Mouse (Mus musculus) kidney, postnatal 0 days (tissue): ENCODE measurements at regions not wholly inside any gene's neighbourhood (a gene's known extent, or its start where the extent isn't known, plus 50 kb on each side); places are given as distances from the start of the nearest gene placed in this dataset.

ENCODE experiments used
- ATAC-seq: fragments of 200-750 bp; cut with Nextera tagmentation; replicated peaks from 2 replicates; pipeline ENCODE4 v1.8.0; 2017; ENCODE audit warnings: low read depth, moderate number of reproducible peaks, moderate TSS enrichment, moderate library complexity; ENCODE audit not compliant: low FRiP score
- DNase-seq: peaks from one replicate; pipeline ENCODE4 v3.0.0-alpha.2; 2016; ENCODE audit warnings: low spot score
- H3K27ac ChIP-seq: fragments of 300-500 bp; sonication (generic); 2 replicates; pipeline ENCODE4 v1.5.1; 2014; ENCODE audit warnings: mild to moderate bottlenecking
- H3K27me3 ChIP-seq: fragments of 300-500 bp; sonication (generic); 2 replicates; pipeline ENCODE4 v1.6.1; 2014; ENCODE audit warnings: low read length, mixed read lengths; ENCODE audit not compliant: insufficient read depth
- H3K36me3 ChIP-seq: fragments of 300-500 bp; sonication (generic); 2 replicates; pipeline ENCODE4 v1.6.1; 2014; ENCODE audit warnings: low read length, mixed read lengths; ENCODE audit not compliant: insufficient read depth
- H3K4me1 ChIP-seq: fragments of 300-500 bp; sonication (generic); replicated peaks from 2 replicates; pipeline ENCODE4 v1.6.1; 2014; ENCODE audit warnings: antibody characterized with exemption, low read length, mixed read lengths; ENCODE audit not compliant: insufficient read depth
- H3K4me2 ChIP-seq: fragments of 300-500 bp; sonication (generic); 2 replicates; pipeline ENCODE4 v1.6.1; 2014; ENCODE audit warnings: mild to moderate bottlenecking, low read length, moderate library complexity, mixed read lengths
- H3K4me3 ChIP-seq: fragments of 300-500 bp; sonication (generic); replicated peaks from 2 replicates; pipeline ENCODE4 v1.5.1; 2014; ENCODE audit warnings: low read depth, low read length
- H3K9ac ChIP-seq: fragments of 300-500 bp; sonication (generic); 2 replicates; pipeline ENCODE4 v1.6.1; 2014; ENCODE audit warnings: low read depth, low read length
- H3K9me3 ChIP-seq: fragments of 300-500 bp; sonication (generic); replicated peaks from 2 replicates; pipeline ENCODE4 v1.6.1; 2016; ENCODE audit warnings: low read length, inconsistent platforms, mixed read lengths
- CTCF ChIP-seq: IDR thresholded peaks from 2 replicates; pipeline ENCODE4 v1.5.1; 2016; ENCODE audit warnings: antibody characterized with exemption, low read depth, mild to moderate bottlenecking, moderate library complexity
- WGBS: fragments of 180-500 bp; shearing (Covaris S2); extraction: QIAGEN DNeasy Blood & Tissue Kit; methylation state at CpG from one replicate; pipeline ENCODE4 v1.1.7; 2014; 5-methylcytosine and 5-hydroxymethylcytosine counted together

DNA sequence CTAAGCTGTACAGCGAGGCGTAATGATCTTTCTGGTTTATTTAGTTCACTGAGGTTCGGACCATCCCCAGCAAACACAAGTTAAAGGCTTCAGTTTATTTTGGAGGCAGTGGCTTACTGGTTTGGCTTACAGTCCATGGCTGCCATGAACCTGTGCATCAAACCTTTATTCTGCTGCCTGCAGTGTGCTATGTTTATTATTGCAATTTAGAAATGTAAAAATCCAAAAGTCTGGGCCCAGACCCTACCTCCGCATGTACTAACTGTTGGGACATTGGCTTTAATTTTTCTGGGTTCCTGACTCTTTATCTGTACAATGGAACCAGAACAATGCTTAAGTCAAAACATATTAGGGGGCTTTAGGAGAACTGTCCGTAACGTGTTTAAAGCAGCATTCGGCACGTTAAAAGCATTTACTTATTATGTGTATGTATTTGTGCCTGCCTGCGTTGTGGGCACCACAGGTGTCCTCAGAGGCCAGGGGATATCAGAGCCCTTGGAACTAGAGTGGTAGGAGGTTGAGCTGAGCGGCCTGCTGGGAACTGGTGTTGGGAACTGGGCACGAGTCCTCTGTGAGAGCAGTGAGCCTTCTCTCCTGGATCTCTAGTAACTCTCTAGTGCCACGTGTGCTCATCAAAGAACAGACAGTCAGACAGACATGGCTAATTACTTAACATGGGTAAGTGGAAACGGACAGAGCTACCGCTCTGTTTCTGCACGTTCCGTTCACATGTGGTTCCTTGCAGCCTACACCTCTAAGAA is 53.1 kb upstream of the Hbs1l start:
- no peak for TF ChIP-seq CTCF
- Histone ChIP-seq H3K4me1 (no peaks in the 10 kb centered on the region), H3K9ac (no peak overlapping the region), H3K9me3 (no peaks in the 10 kb centered on the region), H3K36me3 (no peaks in the 10 kb centered on the region), H3K4me3 (no peak overlapping the region), H3K27ac (no peak overlapping the region), H3K4me2 (no peak overlapping the region), H3K27me3 (no peaks in the 10 kb centered on the region)
- no peak for ATAC-seq
- 86% methylated on average over 16 of the region's 16 CpGs for WGBS
- no peak for DNase-seq

DNA sequence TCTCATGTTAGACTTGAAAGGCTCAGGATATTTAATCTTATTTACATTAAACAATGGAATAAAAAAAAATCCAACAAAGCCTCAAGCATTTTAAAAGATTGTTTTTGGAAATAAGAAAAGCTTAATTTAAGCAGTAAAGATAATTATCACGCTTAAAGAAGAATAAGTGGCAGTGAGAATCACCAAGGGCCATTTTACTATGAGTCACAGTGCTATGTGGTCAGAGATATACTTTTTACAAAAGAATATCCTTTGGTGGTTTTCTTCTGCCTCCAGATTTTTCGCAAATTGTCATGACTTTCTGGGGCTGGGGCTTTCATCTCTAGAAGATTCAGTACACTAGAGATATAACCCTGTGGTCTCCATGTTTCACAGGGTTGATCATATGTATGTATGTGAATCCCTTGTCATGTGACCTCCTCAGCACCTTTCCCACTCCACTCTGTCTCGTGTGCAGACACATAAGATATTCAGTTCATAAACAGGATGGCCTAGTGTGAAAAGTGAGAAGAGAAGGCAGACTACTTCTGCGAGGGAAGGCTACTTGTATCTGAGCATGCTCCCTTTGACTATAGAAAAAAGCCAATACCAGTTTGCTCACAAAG is 50.8 kb upstream of the Hbs1l start:
- WGBS = 76% methylated on average over 4 of the region's 4 CpGs

DNA sequence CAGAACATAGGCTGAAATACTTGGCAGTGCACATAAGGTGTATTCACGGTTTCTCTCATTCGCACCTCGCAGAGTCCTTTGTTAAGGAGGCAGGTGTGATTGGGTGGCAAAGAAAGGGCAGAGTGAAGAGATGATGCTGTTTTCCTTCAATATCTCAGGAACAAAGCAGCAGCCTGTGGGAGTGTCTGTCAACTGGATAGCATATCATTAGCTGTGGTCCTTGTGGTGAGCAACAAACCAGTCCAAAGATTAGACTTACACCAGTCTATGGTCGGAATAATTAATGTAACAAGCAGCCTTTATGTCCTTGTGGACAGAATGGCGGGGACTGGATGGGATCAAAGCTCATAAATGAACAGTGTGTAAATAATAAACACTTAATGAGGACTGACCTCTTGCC is 50.2 kb upstream of the Hbs1l start:
- no peaks in the 10 kb centered on the region for H3K27me3 ChIP-seq
- no peak overlapping the region for H3K4me3 ChIP-seq
- H3K36me3 ChIP-seq = no peaks in the 10 kb centered on the region
- 87% methylated on average over 5 of the region's 5 CpGs for WGBS
- no peak overlapping the region for H3K4me2 ChIP-seq
- no peaks in the 10 kb centered on the region for H3K4me1 ChIP-seq
- no peak overlapping the region for H3K27ac ChIP-seq
- no peak for DNase-seq
- no peak for TF ChIP-seq CTCF
- ATAC-seq = no peak
- H3K9ac ChIP-seq = no peak overlapping the region
- no peaks in the 10 kb centered on the region for H3K9me3 ChIP-seq

More for the DNA sequence above, 50.8 kb upstream of the Hbs1l start:
- ATAC-seq (no peak), DNase-seq (no peak)
- Histone ChIP-seq H3K36me3 (no peaks in the 10 kb centered on the region), H3K4me3 (no peak overlapping the region), H3K9me3 (no peaks in the 10 kb centered on the region), H3K9ac (no peak overlapping the region), H3K4me2 (no peak overlapping the region), H3K27me3 (no peaks in the 10 kb centered on the region), H3K4me1 (no peaks in the 10 kb centered on the region), H3K27ac (no peak overlapping the region)
- no peak for TF ChIP-seq CTCF
